Mouse (Mus musculus): ENCODE measurements around the gene 6430571L13Rik.
A peak's percentile ranks its signal among the peaks of the same experiment; 100 is the strongest.

6430571L13Rik gene

DNA sequence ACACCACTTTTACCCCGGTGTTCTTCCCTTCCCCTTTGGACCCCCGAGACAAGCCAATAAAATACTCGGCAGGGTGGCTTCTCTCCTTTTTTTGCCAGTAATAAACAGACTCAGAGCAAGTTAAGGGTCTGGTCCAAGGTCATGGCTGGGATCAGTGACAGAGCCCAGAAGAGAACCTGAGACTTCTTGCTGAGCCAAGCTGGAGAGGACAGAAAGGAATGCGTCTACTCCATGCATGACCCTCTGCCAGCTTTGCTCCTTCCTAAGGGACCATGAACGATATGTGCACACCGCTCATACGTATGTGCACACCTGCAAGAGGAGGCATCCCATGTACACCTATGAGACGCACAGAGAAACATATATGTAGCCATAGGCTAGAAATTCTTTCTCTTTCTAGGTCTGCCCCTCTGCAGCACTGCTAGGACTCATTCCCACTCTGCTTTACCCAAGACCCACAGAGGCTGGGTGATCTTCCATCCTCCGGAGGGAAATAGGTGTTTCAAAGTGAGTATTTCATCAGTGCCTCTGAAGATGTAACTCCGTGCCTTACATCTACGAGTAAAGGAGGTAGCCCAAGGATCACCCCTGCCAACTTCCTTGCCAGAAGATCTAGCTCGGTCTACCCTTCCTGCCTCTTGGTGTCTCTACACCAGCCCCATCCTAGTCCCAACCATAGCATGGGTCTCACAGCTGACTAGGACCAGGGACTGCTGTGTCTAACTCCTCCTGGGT is 676 bp downstream of the 6430571L13Rik start:
- DNase-seq = no peak

DNA sequence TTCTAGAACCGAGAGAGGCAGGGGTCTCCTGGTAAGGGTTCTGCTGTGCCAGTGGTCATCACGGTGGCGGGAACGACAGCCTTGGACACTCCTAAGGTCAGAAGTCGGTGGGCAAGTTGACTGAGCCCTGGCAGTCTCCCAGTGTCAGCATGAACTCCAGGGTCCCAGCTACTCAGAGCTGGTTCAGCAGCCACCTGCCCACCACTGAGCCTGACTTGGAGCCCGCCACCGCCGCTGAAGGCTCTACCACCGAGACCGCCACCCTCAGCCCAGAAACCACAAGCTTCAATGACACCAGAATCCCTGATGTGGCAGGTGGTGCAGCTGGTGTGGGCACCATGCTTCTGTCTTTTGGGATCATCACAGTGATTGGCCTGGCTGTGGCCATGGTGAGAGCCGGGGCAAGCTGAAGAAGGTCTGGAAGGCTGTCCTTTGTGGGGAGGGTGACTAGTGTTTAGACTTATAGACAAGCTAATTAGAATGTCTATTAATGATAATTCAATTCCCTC is 1.9 kb downstream of the 6430571L13Rik start:
- no peak for DNase-seq

DNA sequence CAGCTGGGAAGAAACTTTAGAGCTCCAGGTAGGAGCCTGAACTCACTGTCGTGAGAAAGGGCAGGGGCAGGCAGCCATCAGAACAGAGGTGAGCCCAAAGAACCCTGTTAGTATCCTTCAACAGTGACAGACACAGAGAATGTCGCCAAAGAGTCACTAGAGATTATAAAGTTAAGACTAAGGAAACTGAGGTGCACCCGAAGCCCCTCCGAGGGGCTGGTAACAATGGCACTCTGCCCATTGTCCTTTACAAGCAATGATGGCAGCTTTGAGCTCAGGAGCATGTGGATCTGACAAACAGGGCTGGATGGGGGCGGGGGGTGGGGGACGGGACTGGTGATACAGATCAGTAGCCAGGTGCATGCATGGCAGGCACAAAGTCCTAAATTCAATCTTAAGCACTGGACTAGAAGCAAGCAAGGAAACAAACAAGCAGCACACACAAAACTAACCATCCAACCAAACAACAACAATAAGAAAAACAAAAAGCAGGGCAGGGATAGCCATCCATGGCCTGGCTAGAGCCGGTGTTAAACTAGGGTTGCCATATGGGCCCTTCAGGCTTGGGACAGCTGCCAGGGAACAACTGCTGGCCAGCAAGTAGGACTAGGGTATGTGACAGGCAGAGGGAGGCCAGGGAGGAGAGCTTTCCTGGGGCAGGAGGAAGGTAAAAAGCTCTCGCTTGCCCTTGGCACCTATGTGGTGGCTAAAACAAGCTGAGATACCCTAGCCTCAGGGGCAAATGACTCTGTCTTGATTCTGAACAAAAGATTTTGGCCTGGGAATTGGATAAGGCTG is 2.9 kb downstream of the 6430571L13Rik start:
- no peak for DNase-seq

DNA sequence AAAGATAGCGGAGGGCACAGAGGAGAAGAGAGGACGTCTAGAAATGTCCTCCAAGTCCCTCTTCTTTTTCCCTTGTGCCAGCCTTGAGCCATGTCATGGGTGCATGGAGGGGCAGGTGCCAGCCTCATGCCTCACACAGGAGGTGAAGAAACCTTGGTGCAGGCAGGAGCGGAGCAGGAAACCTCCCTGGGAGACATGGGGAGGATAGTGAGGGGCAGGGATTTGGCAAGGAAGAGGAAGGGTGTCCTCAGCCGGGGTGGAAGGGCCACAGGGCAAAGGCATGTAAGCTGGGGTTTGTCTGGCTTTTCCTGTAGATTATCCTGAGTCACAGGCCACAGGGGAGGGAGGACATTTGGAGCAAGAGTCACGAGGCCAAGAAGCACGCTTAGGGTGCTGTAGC is 3.6 kb downstream of the 6430571L13Rik start:
- no peak for DNase-seq

DNA sequence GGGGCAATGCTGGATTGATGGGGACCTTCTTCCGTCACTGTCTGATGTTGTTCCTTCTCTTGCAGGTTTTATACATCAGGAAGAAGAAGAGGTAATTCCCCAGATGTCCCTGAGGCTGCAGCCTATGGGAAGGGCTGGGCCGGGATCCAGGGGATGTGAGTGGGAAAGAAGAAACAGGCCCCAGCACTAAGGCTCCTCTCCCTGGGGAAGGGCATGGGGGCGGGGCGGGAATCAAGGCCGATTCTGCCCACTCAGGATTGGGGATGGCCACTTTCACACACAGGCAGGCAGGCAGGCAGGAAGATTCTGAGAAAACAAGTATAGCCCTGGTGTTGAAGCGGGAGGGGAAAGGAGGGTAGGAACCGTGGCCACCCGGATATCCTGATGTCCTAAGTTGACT is 5.7 kb downstream of the 6430571L13Rik start:
- DNase-seq = no peak

DNA sequence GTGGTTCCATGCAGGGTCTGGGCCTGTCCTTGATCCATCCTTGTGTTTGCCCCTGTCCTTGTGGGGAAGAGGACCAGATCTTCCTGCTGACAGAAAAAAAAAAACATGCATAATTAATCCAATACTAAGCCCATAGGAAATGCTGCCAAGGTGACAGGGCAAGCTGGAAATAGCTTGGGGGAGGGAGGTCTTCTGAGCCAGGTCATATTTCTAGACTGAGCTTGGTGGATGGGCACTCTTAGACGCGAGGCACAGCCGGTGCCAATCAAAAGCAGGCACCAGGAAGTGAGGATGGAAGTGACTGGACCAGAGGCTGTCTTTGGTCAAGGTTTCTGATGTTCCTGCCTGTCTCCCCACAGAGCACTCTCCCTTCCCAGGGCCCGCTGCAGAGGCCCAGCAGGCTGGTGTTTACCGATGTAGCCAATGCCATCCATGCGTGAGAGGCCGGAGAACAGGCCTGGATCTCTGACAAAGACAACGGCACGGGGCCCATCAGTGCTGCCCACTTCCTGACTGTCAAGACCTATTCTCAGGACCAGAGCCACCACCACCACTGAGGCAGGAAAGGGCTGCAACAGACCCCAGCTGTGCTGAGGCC is 7.3 kb downstream of the 6430571L13Rik start:
- DNase-seq = no peak

DNA sequence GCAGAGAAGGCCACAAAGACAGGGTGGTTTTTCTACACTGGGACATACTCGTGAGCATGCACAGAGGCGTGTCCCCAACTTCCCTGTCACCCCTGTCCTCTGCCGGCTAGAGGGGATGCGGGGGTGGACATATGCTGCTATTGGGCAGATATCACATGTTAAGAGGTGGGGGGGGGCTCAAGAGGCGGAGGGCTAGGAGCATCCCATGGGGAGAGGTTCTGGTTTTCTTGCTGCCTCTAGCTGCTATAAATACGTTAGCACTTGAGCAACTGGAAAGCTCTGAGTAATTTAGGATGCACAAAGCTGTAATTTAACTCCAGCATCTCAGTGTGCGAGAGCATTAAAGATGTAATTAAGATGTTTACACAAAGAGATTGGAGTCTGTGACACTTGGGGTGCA is 8.9 kb downstream of the 6430571L13Rik start:
- DNase-seq = no peak

DNA sequence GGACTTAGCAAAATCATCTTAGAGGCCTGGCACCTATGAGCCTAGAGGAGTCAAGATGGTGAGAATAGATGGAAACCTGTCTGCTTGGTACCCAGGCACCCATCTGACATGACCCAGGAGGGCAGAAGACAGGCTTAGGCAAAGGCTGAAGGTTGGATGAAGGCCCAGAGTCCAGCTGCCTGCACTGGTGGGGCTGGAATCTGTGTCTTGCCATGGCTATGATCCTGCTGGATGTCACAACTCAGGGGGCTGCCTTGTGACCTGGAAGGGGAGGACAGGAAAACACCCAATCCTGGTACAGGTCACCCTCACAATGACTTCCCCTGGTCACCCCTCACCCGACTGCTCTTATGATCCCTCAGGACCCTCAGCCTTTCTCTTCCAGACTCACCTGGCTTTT is 14.4 kb downstream of the 6430571L13Rik start:
- no peak for DNase-seq

DNA sequence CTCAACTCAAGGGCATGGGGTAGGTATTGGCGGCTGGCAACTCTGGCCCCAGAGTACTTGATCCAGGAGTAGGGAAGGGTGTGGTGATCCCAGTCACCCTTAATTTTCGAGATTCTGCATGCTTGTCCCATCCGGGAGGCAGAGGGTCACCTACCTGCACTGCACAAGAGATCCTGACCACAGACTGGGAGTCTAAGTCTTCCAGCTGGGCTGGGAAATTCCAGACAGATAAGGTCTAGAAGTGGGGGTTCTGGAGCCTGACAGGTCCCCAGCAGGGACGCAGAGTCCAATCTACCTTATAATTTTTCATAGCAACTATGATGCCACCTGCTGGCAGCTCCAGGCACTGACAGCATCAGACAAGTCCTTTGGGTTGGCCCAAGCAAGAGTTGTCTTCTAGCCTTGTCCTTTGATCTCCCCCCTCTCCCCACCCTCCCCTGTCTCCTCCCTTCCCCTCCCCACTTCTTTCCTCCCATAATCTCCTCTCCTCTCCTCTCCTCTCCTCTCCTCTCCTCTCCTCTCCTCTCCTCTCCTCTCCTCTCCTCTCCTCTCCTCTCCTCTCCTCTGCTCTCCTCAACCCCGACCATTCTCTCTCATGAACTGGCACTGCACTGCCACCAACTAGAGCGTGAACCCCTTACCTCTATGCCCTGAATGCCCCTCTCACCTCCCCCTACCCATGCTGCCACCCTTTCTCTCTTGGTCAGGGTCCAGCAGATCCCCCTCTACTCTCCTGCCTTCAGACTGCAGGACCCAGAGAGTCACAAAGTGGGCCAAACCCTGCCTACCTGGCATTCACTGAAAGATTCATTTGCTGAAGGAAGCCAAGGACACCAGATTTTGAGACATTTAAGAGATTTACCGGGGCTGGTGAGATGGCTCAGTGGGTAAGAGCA is 15.7 kb downstream of the 6430571L13Rik start:
- peak; percentile 70 for DNase-seq

DNA sequence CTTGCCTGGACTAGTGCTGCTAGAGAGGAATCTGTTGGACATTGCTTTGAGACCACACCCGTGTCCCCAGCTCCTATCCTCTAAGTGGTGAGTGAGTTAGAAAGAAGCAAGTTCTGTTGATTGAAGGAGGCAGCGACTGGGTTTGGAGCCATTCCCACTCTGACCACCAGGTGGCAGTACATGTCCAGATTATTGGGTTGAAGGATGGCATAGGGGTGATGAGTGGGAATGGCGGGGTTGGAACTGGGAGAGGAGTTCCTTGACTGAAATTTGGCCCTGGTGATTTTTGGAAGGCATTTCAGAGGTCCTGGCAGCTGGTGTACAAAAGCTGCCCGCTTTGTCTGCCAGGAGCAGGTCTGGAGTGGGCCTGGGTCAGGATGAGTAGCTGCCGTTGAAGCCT is 17.2 kb downstream of the 6430571L13Rik start:
- DNase-seq = peak; percentile 94

DNA sequence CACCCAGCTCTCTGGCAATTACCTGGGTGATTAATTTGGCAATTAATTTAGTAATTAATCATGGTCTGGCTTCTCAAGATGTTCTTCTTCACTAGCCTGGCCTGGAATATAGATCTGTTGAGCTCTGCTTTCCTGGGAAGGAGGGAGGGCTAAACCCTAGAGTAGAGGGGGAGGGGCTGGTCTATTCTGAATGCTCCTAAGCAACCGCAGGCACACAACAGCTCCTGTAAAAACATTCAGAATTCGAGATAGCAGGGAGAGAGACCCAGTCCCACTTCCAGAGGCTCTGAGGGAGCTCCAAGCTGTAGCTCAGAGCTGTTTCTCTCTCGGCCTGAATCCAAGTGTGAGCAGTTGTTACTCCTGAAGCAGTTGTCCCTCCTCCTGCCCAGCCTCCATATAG is 20.6 kb downstream of the 6430571L13Rik start:
- no peak for DNase-seq

DNA sequence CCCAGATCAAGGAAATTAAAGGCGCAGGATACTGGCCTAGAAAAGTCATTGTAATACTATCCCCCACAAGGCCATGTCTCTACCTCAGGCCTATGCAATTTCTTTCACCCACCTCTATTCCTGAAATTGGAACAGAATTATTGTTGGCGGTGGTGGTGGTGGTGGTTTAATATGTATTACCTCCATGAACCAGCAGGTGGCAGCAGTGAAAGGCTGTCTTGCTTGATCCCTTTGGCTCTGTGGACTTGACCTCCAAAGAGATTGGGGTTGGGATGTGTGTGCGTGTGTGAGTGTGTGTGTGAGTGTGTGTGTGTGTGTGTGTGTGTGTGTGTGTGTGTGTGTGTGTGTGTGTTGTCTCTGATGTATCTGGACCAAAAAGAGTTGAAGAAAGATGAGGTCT is 26.2 kb downstream of the 6430571L13Rik start:
- DNase-seq = peak; percentile 55

DNA sequence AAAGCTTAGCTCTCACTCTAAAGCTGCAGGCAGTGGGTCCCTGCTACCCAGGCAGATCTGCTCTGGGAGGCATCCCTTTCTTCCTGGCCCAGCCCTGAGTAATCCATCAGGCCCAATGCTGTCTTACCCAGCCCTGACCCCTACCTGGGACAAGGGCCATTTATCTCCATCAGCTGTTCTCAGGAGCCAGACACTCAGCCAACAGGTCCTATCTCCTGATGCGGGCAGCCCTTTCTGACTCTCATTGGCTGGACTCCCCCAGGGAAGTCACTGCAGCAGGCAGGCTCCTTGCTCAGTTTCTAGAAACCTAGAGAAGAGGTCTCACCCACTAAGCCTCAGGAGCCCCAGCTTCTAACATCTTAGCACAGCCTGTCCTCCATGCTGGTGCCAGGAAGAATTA is 27.9 kb downstream of the 6430571L13Rik start:
- no peak for DNase-seq

DNA sequence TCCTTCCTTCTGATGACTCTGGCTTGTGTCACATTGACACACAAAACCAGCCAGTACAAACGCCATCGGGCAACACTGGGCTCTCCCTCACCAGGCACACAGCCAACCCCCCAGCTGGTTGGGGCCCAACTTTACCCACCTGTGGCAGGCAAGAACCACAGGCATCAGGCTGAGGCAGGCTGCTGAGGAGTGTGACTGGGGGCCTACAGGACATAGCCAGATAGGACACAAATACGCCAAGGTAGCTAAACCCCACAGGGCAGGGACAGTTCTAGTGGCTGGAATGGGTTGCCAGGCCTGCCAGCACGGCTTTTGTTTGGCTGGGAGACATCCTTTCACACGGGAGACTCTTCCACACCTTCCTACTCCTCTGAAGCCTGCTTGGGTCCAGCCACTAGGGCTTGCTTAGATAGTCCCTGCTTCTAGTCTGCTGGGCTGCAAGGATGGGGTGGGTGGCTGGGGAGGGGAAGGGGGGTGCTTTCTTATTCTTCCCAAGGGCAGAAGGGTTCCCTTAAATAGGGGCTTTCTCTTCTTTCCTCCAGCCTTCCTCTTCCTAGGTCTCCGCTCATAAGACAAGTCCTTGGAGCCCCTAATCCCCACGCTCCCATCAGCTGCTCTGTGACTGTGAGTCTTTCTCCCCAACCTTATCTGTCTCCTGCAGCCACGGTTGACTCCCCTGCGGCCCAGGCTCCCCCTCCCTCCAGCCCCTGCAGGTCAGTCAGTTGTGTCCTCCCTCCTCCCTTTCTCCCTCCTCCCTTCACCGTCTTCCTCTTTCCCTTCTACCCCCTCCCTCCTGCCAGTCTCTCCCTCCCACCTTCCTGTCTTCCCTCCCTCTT is 29.1 kb downstream of the 6430571L13Rik start:
- no peak for DNase-seq

DNA sequence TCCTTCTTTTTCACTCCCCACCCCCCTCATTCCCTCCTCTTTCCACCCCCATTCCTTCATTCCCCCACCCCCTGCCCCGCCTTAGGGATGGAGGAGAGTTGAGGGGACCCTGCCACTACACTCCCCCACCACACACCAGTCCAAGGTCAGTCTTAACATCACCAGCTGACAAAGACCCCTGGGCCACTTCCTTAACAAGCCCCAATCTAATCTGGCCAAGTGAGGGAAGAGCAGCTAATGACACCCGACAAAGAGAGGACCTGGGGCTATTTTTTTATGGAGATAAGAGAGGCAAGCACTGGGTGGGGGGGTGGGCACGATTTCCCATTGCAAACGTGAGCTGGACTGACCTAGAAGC is 29.7 kb downstream of the 6430571L13Rik start:
- no peak for DNase-seq

DNA sequence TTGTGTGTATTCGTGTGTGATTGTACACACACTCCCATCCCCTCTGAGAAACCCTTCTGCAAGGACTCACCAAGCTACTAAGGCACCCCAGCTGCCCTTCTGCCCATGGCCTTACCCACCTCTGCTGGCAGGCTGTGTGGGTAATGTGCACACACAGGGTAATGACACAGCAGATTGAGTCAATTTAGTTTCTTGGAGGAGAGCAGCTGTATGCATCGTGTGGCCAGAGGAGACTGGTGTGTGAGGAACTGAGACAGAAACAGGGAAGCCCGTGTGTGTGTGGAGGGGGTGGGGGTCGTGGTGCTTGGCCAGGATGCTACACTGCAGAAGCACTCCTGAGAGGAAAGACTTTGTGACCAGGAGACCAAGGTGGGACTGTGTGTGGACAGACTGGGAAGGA is 32.0 kb downstream of the 6430571L13Rik start:
- no peak for DNase-seq

DNA sequence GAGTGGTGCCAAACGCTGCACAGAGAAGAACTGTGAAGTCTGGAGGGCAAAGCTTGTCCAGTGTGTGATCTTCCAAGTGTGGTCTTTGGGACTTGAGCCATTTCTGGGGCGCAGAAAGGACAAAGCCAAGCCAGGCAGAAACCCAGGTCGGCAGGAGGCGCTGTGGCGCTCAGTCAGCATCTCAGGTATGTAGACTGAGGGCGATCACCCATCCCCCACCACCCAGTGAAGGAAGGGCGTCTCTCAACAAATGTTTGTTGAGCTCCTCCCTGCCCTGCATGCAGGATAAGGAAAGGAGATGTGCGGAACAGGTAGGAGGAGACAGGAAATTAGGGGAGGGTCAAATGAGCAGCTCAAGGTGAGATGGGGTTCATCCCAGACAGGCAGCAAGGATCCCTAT is 34.2 kb downstream of the 6430571L13Rik start:
- DNase-seq = peak; percentile 37

DNA sequence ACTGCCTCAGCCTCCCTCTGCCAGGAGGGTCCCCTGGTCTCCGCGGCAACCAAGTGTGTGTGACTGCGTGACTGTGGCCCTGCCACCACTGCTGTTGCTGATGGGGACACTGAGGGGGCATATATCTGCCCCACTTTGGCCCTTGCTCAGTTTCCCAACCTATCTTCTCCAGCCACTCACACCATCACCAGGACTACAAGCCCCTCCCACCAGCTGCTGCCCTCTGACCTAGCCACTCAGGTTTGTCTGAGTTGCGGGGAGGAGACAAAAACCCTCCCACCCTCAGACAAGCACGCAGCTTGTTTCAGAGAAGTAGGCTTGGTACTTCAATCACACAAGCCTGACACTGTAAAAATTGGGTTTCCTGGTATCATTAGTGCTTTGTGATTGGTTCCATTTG is 35.0 kb downstream of the 6430571L13Rik start:
- DNase-seq = no peak

DNA sequence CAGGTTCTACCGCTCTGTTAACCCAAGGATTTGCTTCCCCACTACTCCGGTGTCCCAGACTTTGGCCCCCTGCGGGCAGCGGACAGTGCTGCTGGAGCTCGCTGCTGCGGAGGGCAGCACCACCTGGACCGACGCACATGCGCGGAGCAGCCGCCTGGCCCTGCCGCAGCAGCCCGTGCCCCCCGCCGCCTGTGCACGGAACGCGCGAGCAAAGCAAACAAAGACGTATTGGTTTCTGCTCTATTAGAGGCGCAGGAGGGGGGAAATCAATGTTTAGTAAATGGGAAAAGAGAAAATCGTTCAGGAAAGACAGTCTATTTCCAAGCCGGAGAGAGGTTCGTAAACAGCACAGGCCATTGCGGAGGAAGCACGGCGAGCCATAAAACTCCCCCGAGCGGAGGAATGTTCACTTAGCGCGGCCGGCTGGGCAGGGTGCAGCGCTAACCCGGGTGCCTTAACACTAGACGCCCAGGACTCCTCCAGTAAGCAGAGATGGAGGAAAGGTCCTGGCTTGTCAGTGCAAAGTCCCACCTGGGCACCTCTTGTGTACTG is 37.6 kb downstream of the 6430571L13Rik start:
- peak; percentile 28 for DNase-seq

DNA sequence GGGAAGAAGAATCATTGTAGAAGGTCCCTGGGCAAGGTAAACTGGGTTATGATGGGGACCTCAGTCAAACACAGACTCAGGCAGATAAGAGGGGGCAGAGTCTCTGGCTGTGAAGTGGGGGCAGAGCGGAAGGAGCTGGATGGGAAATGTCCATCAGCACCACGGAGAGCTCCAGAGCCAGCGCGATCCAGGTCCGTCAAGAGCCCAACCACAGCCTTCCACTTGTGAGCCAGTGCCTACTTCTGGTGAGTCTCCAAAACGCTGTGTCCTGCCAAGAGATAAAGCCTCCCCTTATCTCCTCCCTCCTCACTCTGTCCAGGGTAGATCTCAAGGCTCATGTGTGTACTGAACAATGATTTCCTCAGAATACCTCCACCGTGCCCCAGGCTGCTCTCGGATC is 41.3 kb downstream of the 6430571L13Rik start:
- DNase-seq = no peak

DNA sequence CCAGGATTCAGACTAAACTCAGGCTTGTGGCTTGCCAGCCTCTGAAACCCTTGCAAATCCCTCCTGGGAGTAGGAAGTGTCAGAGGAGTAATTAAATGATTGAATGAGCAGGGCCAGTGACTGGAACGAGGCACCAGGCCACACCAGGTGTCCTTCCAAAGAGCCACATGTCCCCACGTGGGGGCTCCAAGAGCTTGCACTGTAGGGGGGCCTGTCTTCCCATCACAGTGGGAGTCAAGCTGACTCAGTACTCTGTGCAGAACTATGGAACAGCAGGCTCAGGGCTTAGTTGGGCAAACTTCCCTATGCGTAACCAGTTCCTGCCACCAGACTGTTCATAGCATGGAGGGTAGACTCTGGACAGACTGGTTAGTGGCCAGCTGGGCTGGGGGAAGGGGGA is 44.0 kb downstream of the 6430571L13Rik start:
- no peak for DNase-seq

DNA sequence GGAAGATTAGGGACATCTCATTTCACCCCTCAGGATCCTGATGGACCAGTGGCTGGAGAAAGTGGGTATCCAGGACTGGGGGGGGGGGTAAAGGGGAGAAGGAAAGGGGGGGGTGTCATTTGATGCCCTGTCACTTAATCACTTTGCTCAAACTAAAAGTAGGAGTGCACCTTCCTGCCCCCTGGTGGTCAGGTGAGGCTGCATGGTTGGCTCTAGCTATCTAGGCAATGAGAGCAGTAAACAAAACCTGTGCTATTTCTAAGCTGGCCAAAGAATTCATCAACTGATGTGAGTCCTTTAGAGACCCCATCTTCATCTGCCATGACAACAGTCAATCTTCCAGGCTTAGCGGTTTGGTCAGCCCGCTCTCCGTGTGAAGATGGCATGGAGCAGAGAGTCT is 46.3 kb downstream of the 6430571L13Rik start:
- no peak for DNase-seq

All from right cerebral cortex, postnatal 4 days (tissue).